Mouse (Mus musculus) hindbrain, embryonic 15.5 days (tissue): ENCODE results near the gene Ubap1l. TPM values are rescaled to one million over a fixed set of nuclear protein-coding genes. Genes with fewer than 3 reads are reported as not detected.

Experiments
- ATAC-seq: fragments of 200-750 bp; cut with Nextera tagmentation; 2 replicates; pipeline ENCODE4 v1.8.0; 2017; ENCODE audit warnings: low read depth, moderate number of reproducible peaks, moderate TSS enrichment; ENCODE audit not compliant: low FRiP score
- H3K27ac ChIP-seq: fragments of 300-500 bp; sonication (generic); replicated peaks from 2 replicates; pipeline ENCODE4 v1.5.1; 2015; ENCODE audit warnings: mild to moderate bottlenecking, inconsistent platforms
- H3K27me3 ChIP-seq: fragments of 300-500 bp; sonication (generic); 2 replicates; pipeline ENCODE4 v1.6.1; 2015; ENCODE audit warnings: control low read depth, inconsistent platforms
- H3K36me3 ChIP-seq: fragments of 300-500 bp; sonication (generic); 2 replicates; pipeline ENCODE4 v1.6.1; 2015; ENCODE audit warnings: control low read depth, inconsistent platforms
- H3K4me1 ChIP-seq: fragments of 300-500 bp; sonication (generic); replicated peaks from 2 replicates; pipeline ENCODE4 v1.6.1; 2015; ENCODE audit warnings: control low read depth, inconsistent platforms
- H3K4me2 ChIP-seq: fragments of 300-500 bp; sonication (generic); 2 replicates; pipeline ENCODE4 v1.6.1; 2015; ENCODE audit warnings: moderate library complexity, mild to moderate bottlenecking, inconsistent platforms
- H3K4me3 ChIP-seq: fragments of 300-500 bp; sonication (generic); 2 replicates; pipeline ENCODE4 v1.5.1; 2015; ENCODE audit warnings: mild to moderate bottlenecking, inconsistent platforms
- H3K9ac ChIP-seq: fragments of 300-500 bp; sonication (generic); 2 replicates; pipeline ENCODE4 v1.6.1; 2015; ENCODE audit warnings: inconsistent platforms
- H3K9me3 ChIP-seq: fragments of 300-500 bp; sonication (generic); 2 replicates; pipeline ENCODE4 v1.6.1; 2016; ENCODE audit warnings: control low read depth, inconsistent platforms
- WGBS: fragments of 180-500 bp; shearing (Covaris S2); methylation state at CpG from one replicate; pipeline ENCODE4 v1.1.7; 2015; 5-methylcytosine and 5-hydroxymethylcytosine counted together
- polyA plus RNA-seq: library from polyadenylated mRNA; unstranded; fragments of >200 nt; fragmentation: Nextera tagmentation; extraction: Ambion mirVana; gene quantifications from 2 replicates; pipeline ENCODE4 v1.2.1, GENCODE M21; 2015

The Ubap1l gene
- polyA plus RNA-seq, 1 experiment from 2014 or later, result 3.3 TPM

GRCm38 (mm10) chr9:65394360-65394759 is 33.5 kb downstream of the Ubap1l start:
- Histone ChIP-seq H3K4me2 (no peak overlapping the region), H3K27ac (no peak overlapping the region), H3K4me1 (peaks cover 16% of the 10 kb centered on the region), H3K27me3 (peaks cover 37% of the 10 kb centered on the region), H3K9ac (no peak overlapping the region), H3K9me3 (no peaks in the 10 kb centered on the region), H3K4me3 (no peak overlapping the region), H3K36me3 (no peaks in the 10 kb centered on the region)
- 69% methylated on average over 2 of the region's 2 CpGs for WGBS
- ATAC-seq, result no peak

- WGBS, result under 1% methylated on average over 24 of the region's 24 CpGs
- peaks cover 2% of the 10 kb centered on the region; the same call in 1 of the 2 replicates for H3K27me3 ChIP-seq
- ATAC-seq, result peak; percentile 81
Observed at GRCm38 (mm10) chr9:65398279-65398678, 37.4 kb downstream of the Ubap1l start, which contains the start of gene Rasl12. Gene Rasl12, plus strand, starts transcription at chr9:65398506.

GRCm38 (mm10) chr9:65399934-65400333 is 39.1 kb downstream of the Ubap1l start:
- no peak overlapping the region for H3K9ac ChIP-seq
- H3K4me3 ChIP-seq, result no peak overlapping the region
- H3K9me3 ChIP-seq, result no peaks in the 10 kb centered on the region
- H3K27ac ChIP-seq, result no peak overlapping the region
- ATAC-seq, result no peak
- WGBS, result 93% methylated on average over 6 of the region's 6 CpGs
- no peak overlapping the region for H3K4me2 ChIP-seq
- no peaks in the 10 kb centered on the region for H3K36me3 ChIP-seq
- H3K4me1 ChIP-seq, result peaks cover 12% of the 10 kb centered on the region
- H3K27me3 ChIP-seq, result no peaks in the 10 kb centered on the region

More at GRCm38 (mm10) chr9:65398279-65398678, 37.4 kb downstream of the Ubap1l start, which contains the start of gene Rasl12:
- Histone ChIP-seq H3K4me3 (peak within 1 kb of the TSS; percentile 50), H3K27ac (no peak within 1 kb of the TSS), H3K9me3 (no peaks in the 10 kb centered on the region), H3K9ac (peak within 1 kb of the TSS; percentile 54), H3K4me1 (peaks cover 9% of the 10 kb centered on the region), H3K36me3 (no peaks in the 10 kb centered on the region), H3K4me2 (peak within 1 kb of the TSS; percentile 90)

GRCm38 (mm10) chr9:65404331-65405183 is 43.7 kb downstream of the Ubap1l start:
- peaks cover 3% of the 10 kb centered on the region; the same call in 1 of the 2 replicates for H3K4me1 ChIP-seq
- H3K4me2 ChIP-seq, result no peak overlapping the region
- no peak for ATAC-seq
- H3K27ac ChIP-seq, result no peak overlapping the region
- WGBS, result 71% methylated on average over 15 of the region's 15 CpGs
- H3K4me3 ChIP-seq, result no peak overlapping the region
- H3K9ac ChIP-seq, result no peak overlapping the region
- no peaks in the 10 kb centered on the region for H3K27me3 ChIP-seq
- H3K9me3 ChIP-seq, result no peaks in the 10 kb centered on the region
- H3K36me3 ChIP-seq, result no peaks in the 10 kb centered on the region

- no peak overlapping the region for H3K27ac ChIP-seq
- H3K4me2 ChIP-seq, result no peak overlapping the region
- ATAC-seq, result no peak
- no peak overlapping the region for H3K4me3 ChIP-seq
- H3K27me3 ChIP-seq, result no peaks in the 10 kb centered on the region
- H3K4me1 ChIP-seq, result peaks cover 3% of the 10 kb centered on the region; the same call in 1 of the 2 replicates
- no peak overlapping the region for H3K9ac ChIP-seq
- H3K9me3 ChIP-seq, result no peaks in the 10 kb centered on the region
- WGBS, result 82% methylated on average over 2 of the region's 2 CpGs
- H3K36me3 ChIP-seq, result no peaks in the 10 kb centered on the region
Observed at GRCm38 (mm10) chr9:65405184-65405449, 44.3 kb downstream of the Ubap1l start.

GRCm38 (mm10) chr9:65407327-65407726 is 46.5 kb downstream of the Ubap1l start:
- H3K27ac ChIP-seq, result no peak overlapping the region
- 76% methylated on average over 5 of the region's 5 CpGs for WGBS
- no peak overlapping the region for H3K9ac ChIP-seq
- H3K4me1 ChIP-seq, result peaks cover 3% of the 10 kb centered on the region; the same call in 1 of the 2 replicates
- no peak overlapping the region for H3K4me2 ChIP-seq
- ATAC-seq, result no peak
- H3K9me3 ChIP-seq, result no peaks in the 10 kb centered on the region
- H3K4me3 ChIP-seq, result no peak overlapping the region
- H3K36me3 ChIP-seq, result no peaks in the 10 kb centered on the region
- H3K27me3 ChIP-seq, result no peaks in the 10 kb centered on the region

- H3K36me3 ChIP-seq, result no peaks in the 10 kb centered on the region
- no peak overlapping the region for H3K4me3 ChIP-seq
- no peak for ATAC-seq
- H3K4me1 ChIP-seq, result peaks cover 3% of the 10 kb centered on the region; the same call in 1 of the 2 replicates
- no peaks in the 10 kb centered on the region for H3K27me3 ChIP-seq
- H3K9ac ChIP-seq, result no peak overlapping the region
- no peaks in the 10 kb centered on the region for H3K9me3 ChIP-seq
- H3K4me2 ChIP-seq, result no peak overlapping the region
- 74% methylated on average over 3 of the region's 3 CpGs for WGBS
- no peak overlapping the region for H3K27ac ChIP-seq
Observed at GRCm38 (mm10) chr9:65407861-65408260, 47.0 kb downstream of the Ubap1l start.

- Histone ChIP-seq H3K4me2 (no peak overlapping the region), H3K9ac (no peak overlapping the region), H3K36me3 (no peaks in the 10 kb centered on the region), H3K4me3 (no peak overlapping the region), H3K9me3 (no peaks in the 10 kb centered on the region), H3K4me1 (peaks cover 3% of the 10 kb centered on the region; the same call in 1 of the 2 replicates), H3K27me3 (no peaks in the 10 kb centered on the region), H3K27ac (no peak overlapping the region)
- WGBS, result 72% methylated on average over 5 of the region's 5 CpGs
- ATAC-seq, result no peak
Observed at GRCm38 (mm10) chr9:65408871-65409295, 48.0 kb downstream of the Ubap1l start.

- no peaks in the 10 kb centered on the region for H3K36me3 ChIP-seq
- ATAC-seq, result no peak
- WGBS, result 98% methylated on average over 8 of the region's 8 CpGs
- no peak overlapping the region for H3K27ac ChIP-seq
- H3K4me1 ChIP-seq, result no peaks in the 10 kb centered on the region
- H3K9ac ChIP-seq, result no peak overlapping the region
- no peak overlapping the region for H3K4me3 ChIP-seq
- H3K27me3 ChIP-seq, result no peaks in the 10 kb centered on the region
- H3K9me3 ChIP-seq, result no peaks in the 10 kb centered on the region
- H3K4me2 ChIP-seq, result no peak overlapping the region
Observed at GRCm38 (mm10) chr9:65410378-65410777, 49.5 kb downstream of the Ubap1l start.

GRCm38 (mm10) chr9:65411326-65411725 is 50.5 kb downstream of the Ubap1l start:
- Histone ChIP-seq H3K4me2 (no peak overlapping the region), H3K4me3 (no peak overlapping the region), H3K4me1 (no peaks in the 10 kb centered on the region), H3K9ac (no peak overlapping the region), H3K36me3 (no peaks in the 10 kb centered on the region), H3K27ac (no peak overlapping the region), H3K27me3 (no peaks in the 10 kb centered on the region), H3K9me3 (no peaks in the 10 kb centered on the region)
- WGBS, result 73% methylated on average over 3 of the region's 3 CpGs
- no peak for ATAC-seq

- ATAC-seq, result no peak
- WGBS, result 38% methylated on average over 3 of the region's 3 CpGs
Observed at GRCm38 (mm10) chr9:65417738-65418137, 56.9 kb downstream of the Ubap1l start.

GRCm38 (mm10) chr9:65419633-65420032 is 58.8 kb downstream of the Ubap1l start:
- WGBS, result 77% methylated on average over 3 of the region's 3 CpGs
- Histone ChIP-seq H3K4me3 (no peak overlapping the region), H3K4me2 (no peak overlapping the region), H3K4me1 (no peaks in the 10 kb centered on the region), H3K9ac (no peak overlapping the region), H3K27ac (no peak overlapping the region), H3K27me3 (no peaks in the 10 kb centered on the region), H3K36me3 (no peaks in the 10 kb centered on the region), H3K9me3 (no peaks in the 10 kb centered on the region)
- ATAC-seq, result no peak

More at GRCm38 (mm10) chr9:65417738-65418137, 56.9 kb downstream of the Ubap1l start:
- H3K9ac ChIP-seq, result no peak overlapping the region
- H3K27ac ChIP-seq, result no peak overlapping the region
- H3K4me2 ChIP-seq, result no peak overlapping the region
- no peaks in the 10 kb centered on the region for H3K9me3 ChIP-seq
- no peaks in the 10 kb centered on the region for H3K27me3 ChIP-seq
- no peak overlapping the region for H3K4me3 ChIP-seq
- H3K4me1 ChIP-seq, result no peaks in the 10 kb centered on the region
- H3K36me3 ChIP-seq, result no peaks in the 10 kb centered on the region
